Mouse (Mus musculus): ENCODE data around the gene Snrpe. TPM values are rescaled to one million over a fixed set of nuclear protein-coding genes. Genes with fewer than 3 reads are reported as not detected.

Gene Snrpe
- 725 and 781 TPM in 2 replicates for polyA plus RNA-seq (2014; fragmentation: Nextera tagmentation; extraction: Ambion mirVana)

GRCm38 (mm10) chr1:133609771-133610502, at the start of gene Snrpe:
Gene Snrpe (minus strand): TSS chr1:133610291.
- no peaks in the 10 kb centered on the region for H3K4me1 ChIP-seq (replicated peaks; ENCODE audit: control insufficient read depth, insufficient read depth, low read length)
- peak; percentile 96 for ATAC-seq (ENCODE audit: low FRiP score)
- H3K4me3 ChIP-seq (ENCODE audit: low read depth, low read length): peak within 1 kb of the TSS; percentile 93
- H3K27me3 ChIP-seq (ENCODE audit: control insufficient read depth, insufficient read depth, low read length): no peaks in the 10 kb centered on the region
- H3K36me3 ChIP-seq (ENCODE audit: control insufficient read depth, insufficient read depth, low read length): peaks cover 6% of the 10 kb centered on the region; the same call in 1 of the 2 replicates
- H3K4me2 ChIP-seq (replicated peaks; ENCODE audit: low read depth, low read length): peak within 1 kb of the TSS; percentile 57
- H3K9ac ChIP-seq (ENCODE audit: low read depth, low read length): peak within 1 kb of the TSS; percentile 93
- DNase-seq (ENCODE audit: low spot score): peak; percentile 99
- H3K27ac ChIP-seq (ENCODE audit: low read depth, low read length): peak within 1 kb of the TSS; percentile 90
- WGBS: under 1% methylated on average over 73 of the region's 73 CpGs
- no peaks in the 10 kb centered on the region for H3K9me3 ChIP-seq (ENCODE audit: control insufficient read depth, low read length)

- Histone ChIP-seq H3K27ac (ENCODE audit: low read depth, low read length) (no peak overlapping the region), H3K9me3 (ENCODE audit: control insufficient read depth, low read length) (no peaks in the 10 kb centered on the region), H3K9ac (ENCODE audit: low read depth, low read length) (no peak overlapping the region), H3K4me2 (replicated peaks; ENCODE audit: low read depth, low read length) (no peak overlapping the region), H3K4me1 (replicated peaks; ENCODE audit: control insufficient read depth, insufficient read depth, low read length) (no peaks in the 10 kb centered on the region), H3K36me3 (ENCODE audit: control insufficient read depth, insufficient read depth, low read length) (no peaks in the 10 kb centered on the region), H3K27me3 (ENCODE audit: control insufficient read depth, insufficient read depth, low read length) (no peaks in the 10 kb centered on the region), H3K4me3 (ENCODE audit: low read depth, low read length) (no peak overlapping the region)
- DNase-seq (ENCODE audit: low spot score) (no peak), ATAC-seq (ENCODE audit: low FRiP score) (no peak)
- WGBS: 95% methylated on average over 3 of the region's 3 CpGs
Observed at GRCm38 (mm10) chr1:133658878-133659277, 48.8 kb upstream of the Snrpe start.

DNA sequence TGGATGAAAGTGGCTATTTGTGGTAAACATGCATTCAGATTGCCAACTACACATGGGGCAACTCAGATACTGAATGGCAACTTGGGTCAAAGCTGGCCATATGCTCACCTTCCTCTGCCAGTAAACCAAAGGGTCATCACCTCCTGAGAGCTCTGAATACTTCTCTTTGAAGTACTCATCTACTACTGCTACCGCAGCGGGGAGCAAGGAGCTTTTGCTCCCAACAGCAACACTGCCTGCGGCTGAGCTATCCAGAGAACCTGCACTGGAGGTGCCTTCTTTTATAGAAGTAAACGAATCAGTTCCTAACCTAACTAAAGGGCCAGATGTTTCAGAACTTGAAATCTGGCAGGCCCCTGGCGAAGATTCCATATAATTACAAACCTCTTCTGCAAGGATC, 46.7 kb upstream of the Snrpe start:
- Histone ChIP-seq H3K27me3 (ENCODE audit: control insufficient read depth, insufficient read depth, low read length) (no peaks in the 10 kb centered on the region), H3K9me3 (ENCODE audit: control insufficient read depth, low read length) (no peaks in the 10 kb centered on the region), H3K9ac (ENCODE audit: low read depth, low read length) (no peak overlapping the region), H3K4me3 (ENCODE audit: low read depth, low read length) (no peak overlapping the region), H3K36me3 (ENCODE audit: control insufficient read depth, insufficient read depth, low read length) (no peaks in the 10 kb centered on the region), H3K27ac (ENCODE audit: low read depth, low read length) (no peak overlapping the region), H3K4me2 (replicated peaks; ENCODE audit: low read depth, low read length) (no peak overlapping the region), H3K4me1 (replicated peaks; ENCODE audit: control insufficient read depth, insufficient read depth, low read length) (no peaks in the 10 kb centered on the region)
- ATAC-seq (ENCODE audit: low FRiP score) (no peak), DNase-seq (ENCODE audit: low spot score) (no peak)
- WGBS: 65% methylated on average over 5 of the region's 5 CpGs

GRCm38 (mm10) chr1:133653033-133653432, 42.9 kb upstream of the Snrpe start:
- no peak overlapping the region for H3K9ac ChIP-seq (ENCODE audit: low read depth, low read length)
- no peaks in the 10 kb centered on the region for H3K36me3 ChIP-seq (ENCODE audit: control insufficient read depth, insufficient read depth, low read length)
- no peaks in the 10 kb centered on the region for H3K9me3 ChIP-seq (ENCODE audit: control insufficient read depth, low read length)
- no peak for ATAC-seq (ENCODE audit: low FRiP score)
- no peak for DNase-seq (ENCODE audit: low spot score)
- no peak overlapping the region for H3K27ac ChIP-seq (ENCODE audit: low read depth, low read length)
- no peak overlapping the region for H3K4me2 ChIP-seq (replicated peaks; ENCODE audit: low read depth, low read length)
- no peak overlapping the region for H3K4me3 ChIP-seq (ENCODE audit: low read depth, low read length)
- WGBS: 98% methylated on average over 1 of the region's 1 CpGs
- H3K4me1 ChIP-seq (replicated peaks; ENCODE audit: control insufficient read depth, insufficient read depth, low read length): no peaks in the 10 kb centered on the region
- no peaks in the 10 kb centered on the region for H3K27me3 ChIP-seq (ENCODE audit: control insufficient read depth, insufficient read depth, low read length)

- Histone ChIP-seq H3K4me2 (replicated peaks; ENCODE audit: low read depth, low read length) (no peak overlapping the region), H3K9ac (ENCODE audit: low read depth, low read length) (no peak overlapping the region), H3K36me3 (ENCODE audit: control insufficient read depth, insufficient read depth, low read length) (no peaks in the 10 kb centered on the region), H3K9me3 (ENCODE audit: control insufficient read depth, low read length) (no peaks in the 10 kb centered on the region), H3K27ac (ENCODE audit: low read depth, low read length) (no peak overlapping the region), H3K4me3 (ENCODE audit: low read depth, low read length) (no peak overlapping the region), H3K27me3 (ENCODE audit: control insufficient read depth, insufficient read depth, low read length) (no peaks in the 10 kb centered on the region), H3K4me1 (replicated peaks; ENCODE audit: control insufficient read depth, insufficient read depth, low read length) (no peaks in the 10 kb centered on the region)
- DNase-seq (ENCODE audit: low spot score): no peak
- ATAC-seq (ENCODE audit: low FRiP score): no peak
- WGBS: 96% methylated on average over 7 of the region's 7 CpGs
Observed at GRCm38 (mm10) chr1:133650288-133651055, 40.4 kb upstream of the Snrpe start.

GRCm38 (mm10) chr1:133645652-133646051, 35.6 kb upstream of the Snrpe start:
- H3K36me3 ChIP-seq (ENCODE audit: control insufficient read depth, insufficient read depth, low read length): no peaks in the 10 kb centered on the region
- H3K9me3 ChIP-seq (ENCODE audit: control insufficient read depth, low read length): no peaks in the 10 kb centered on the region
- H3K27ac ChIP-seq (ENCODE audit: low read depth, low read length): no peak overlapping the region
- 92% methylated on average over 5 of the region's 5 CpGs for WGBS
- no peaks in the 10 kb centered on the region for H3K27me3 ChIP-seq (ENCODE audit: control insufficient read depth, insufficient read depth, low read length)
- H3K4me2 ChIP-seq (replicated peaks; ENCODE audit: low read depth, low read length): no peak overlapping the region
- DNase-seq (ENCODE audit: low spot score) (no peak), ATAC-seq (ENCODE audit: low FRiP score) (no peak)
- no peak overlapping the region for H3K4me3 ChIP-seq (ENCODE audit: low read depth, low read length)
- H3K4me1 ChIP-seq (replicated peaks; ENCODE audit: control insufficient read depth, insufficient read depth, low read length): no peaks in the 10 kb centered on the region
- no peak overlapping the region for H3K9ac ChIP-seq (ENCODE audit: low read depth, low read length)

DNA sequence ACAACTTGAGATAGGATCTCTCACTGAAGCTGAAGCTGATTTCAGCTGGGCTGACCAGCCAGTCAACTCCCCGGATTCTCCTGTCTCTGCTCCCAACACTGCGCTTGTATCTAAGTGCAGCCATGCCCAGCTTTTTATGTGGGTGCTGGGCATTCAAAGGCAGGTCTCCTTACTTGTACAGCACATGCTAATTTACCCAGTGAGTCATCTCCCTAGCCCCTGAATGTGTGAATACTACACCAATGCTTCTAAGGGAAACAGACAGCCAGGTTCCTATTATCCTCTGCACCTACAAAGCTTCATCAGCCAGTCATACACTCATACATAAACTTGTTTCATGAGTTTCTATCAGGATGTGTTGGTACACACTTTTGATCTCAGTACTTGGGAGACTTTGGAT, 31.1 kb upstream of the Snrpe start:
- 95% methylated on average over 2 of the region's 2 CpGs for WGBS
- ATAC-seq (ENCODE audit: low FRiP score) (no peak), DNase-seq (ENCODE audit: low spot score) (no peak)
- no peaks in the 10 kb centered on the region for H3K9me3 ChIP-seq (ENCODE audit: control insufficient read depth, low read length)
- no peak overlapping the region for H3K4me3 ChIP-seq (ENCODE audit: low read depth, low read length)
- H3K27ac ChIP-seq (ENCODE audit: low read depth, low read length): no peak overlapping the region
- no peaks in the 10 kb centered on the region for H3K27me3 ChIP-seq (ENCODE audit: control insufficient read depth, insufficient read depth, low read length)
- H3K9ac ChIP-seq (ENCODE audit: low read depth, low read length): no peak overlapping the region
- no peaks in the 10 kb centered on the region for H3K4me1 ChIP-seq (replicated peaks; ENCODE audit: control insufficient read depth, insufficient read depth, low read length)
- 0 out of 2 replicates have a peak, but pooled peaks cover 8% of the 10 kb centered on the region for H3K36me3 ChIP-seq (ENCODE audit: control insufficient read depth, insufficient read depth, low read length)
- H3K4me2 ChIP-seq (replicated peaks; ENCODE audit: low read depth, low read length): no peak overlapping the region

DNA sequence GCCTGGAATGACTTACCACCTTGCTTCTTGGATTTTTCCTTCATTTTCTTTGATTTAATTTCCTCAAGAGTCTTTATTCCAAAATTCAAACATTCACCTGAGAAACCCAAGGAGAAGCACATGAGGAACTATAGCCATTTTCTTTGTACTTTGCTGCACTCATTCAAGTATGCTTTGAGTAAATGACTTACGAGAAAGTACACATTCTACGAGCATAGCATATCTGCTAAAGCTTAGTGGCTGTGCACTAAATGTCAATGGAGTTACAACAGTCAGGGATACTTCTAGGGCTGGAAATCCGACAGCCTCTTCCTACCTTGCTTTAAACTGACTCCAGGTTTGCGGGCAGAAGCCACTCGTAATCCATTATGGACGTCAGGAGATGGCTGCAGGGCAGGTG, 28.4 kb upstream of the Snrpe start:
- DNase-seq (ENCODE audit: low spot score) (no peak), ATAC-seq (ENCODE audit: low FRiP score) (no peak)
- H3K9me3 ChIP-seq (ENCODE audit: control insufficient read depth, low read length): no peaks in the 10 kb centered on the region
- no peaks in the 10 kb centered on the region for H3K4me1 ChIP-seq (replicated peaks; ENCODE audit: control insufficient read depth, insufficient read depth, low read length)
- H3K27me3 ChIP-seq (ENCODE audit: control insufficient read depth, insufficient read depth, low read length): no peaks in the 10 kb centered on the region
- H3K36me3 ChIP-seq (ENCODE audit: control insufficient read depth, insufficient read depth, low read length): peaks cover 12% of the 10 kb centered on the region; the same call in 1 of the 2 replicates
- H3K9ac ChIP-seq (ENCODE audit: low read depth, low read length): no peak overlapping the region
- WGBS: 95% methylated on average over 6 of the region's 6 CpGs
- H3K4me2 ChIP-seq (replicated peaks; ENCODE audit: low read depth, low read length): no peak overlapping the region
- H3K4me3 ChIP-seq (ENCODE audit: low read depth, low read length): no peak overlapping the region
- H3K27ac ChIP-seq (ENCODE audit: low read depth, low read length): no peak overlapping the region
